Mouse (Mus musculus) midbrain, embryonic 14.5 days (tissue): ENCODE results near the gene Safb2. TPM values are rescaled to one million over a fixed set of nuclear protein-coding genes. Genes with fewer than 3 reads are reported as not detected.

Experiments used
- ATAC-seq: fragments of 200-750 bp; cut with Nextera tagmentation; 2 replicates; pipeline ENCODE4 v1.8.0; 2017; ENCODE audit warnings: moderate number of reproducible peaks, moderate library complexity; ENCODE audit not compliant: low FRiP score, low TSS enrichment
- DNase-seq: peaks from one replicate; pipeline ENCODE4 v3.0.0-alpha.2; 2015
- H3K27ac ChIP-seq: fragments of 300-500 bp; sonication (generic); replicated peaks from 2 replicates; pipeline ENCODE4 v1.5.1; 2014; ENCODE audit warnings: mild to moderate bottlenecking, low read depth, low read length, moderate library complexity
- H3K27me3 ChIP-seq: fragments of 300-500 bp; sonication (generic); 2 replicates; pipeline ENCODE4 v1.6.1; 2014; ENCODE audit warnings: low read length, control low read depth, mixed read lengths; ENCODE audit not compliant: control insufficient read depth, insufficient read depth
- H3K36me3 ChIP-seq: fragments of 300-500 bp; sonication (generic); 2 replicates; pipeline ENCODE4 v1.6.1; 2014; ENCODE audit warnings: low read length, control low read depth; ENCODE audit not compliant: control insufficient read depth, insufficient read depth
- H3K4me1 ChIP-seq: fragments of 300-500 bp; sonication (generic); 2 replicates; pipeline ENCODE4 v1.6.1; 2014; ENCODE audit warnings: mild to moderate bottlenecking, antibody characterized with exemption, low read length, control low read depth; ENCODE audit not compliant: control insufficient read depth, insufficient read depth
- H3K4me2 ChIP-seq: fragments of 300-500 bp; sonication (generic); 2 replicates; pipeline ENCODE4 v1.6.1; 2014; ENCODE audit warnings: mild to moderate bottlenecking, low read length, moderate library complexity
- H3K4me3 ChIP-seq: fragments of 300-500 bp; sonication (generic); replicated peaks from 2 replicates; pipeline ENCODE4 v1.5.1; 2014; ENCODE audit warnings: low read depth, low read length
- H3K9ac ChIP-seq: fragments of 300-500 bp; sonication (generic); replicated peaks from 2 replicates; pipeline ENCODE4 v1.6.1; 2014; ENCODE audit warnings: mild to moderate bottlenecking, low read length, moderate library complexity
- H3K9me3 ChIP-seq: fragments of 300-500 bp; sonication (generic); 2 replicates; pipeline ENCODE4 v1.6.1; 2016; ENCODE audit warnings: low read length, control low read depth, mixed read lengths; ENCODE audit not compliant: control insufficient read depth
- WGBS: fragments of 180-500 bp; shearing (Covaris S2); extraction: QIAGEN DNeasy Blood & Tissue Kit; methylation state at CpG from one replicate; pipeline ENCODE4 v1.1.7; 2014; 5-methylcytosine and 5-hydroxymethylcytosine counted together
- polyA plus RNA-seq: library from polyadenylated mRNA; unstranded; fragments of >200 nt; fragmentation: Nextera tagmentation; extraction: Ambion mirVana; gene quantifications from 2 replicates; pipeline ENCODE4 v1.2.1, GENCODE M21; 2014

Gene Safb2
- polyA plus RNA-seq, 1 experiment from 2014 or later: 51.4 TPM

DNA sequence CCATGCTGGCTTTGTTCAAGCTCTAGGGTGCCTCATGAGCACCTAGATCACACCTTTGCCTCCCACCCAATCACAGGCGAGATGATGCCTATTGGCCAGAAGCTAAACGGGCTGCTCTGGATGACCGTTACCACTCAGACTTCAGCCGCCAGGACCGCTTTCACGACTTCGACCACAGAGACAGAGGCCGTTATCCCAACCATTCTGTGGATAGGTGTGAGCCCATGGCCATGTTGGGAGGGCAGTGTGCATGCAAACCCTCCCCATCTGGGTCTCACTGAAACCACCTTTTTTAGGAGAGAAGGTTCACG lies 19.6 kb upstream of the Safb2 start:
- DNase-seq (no peak), ATAC-seq (no peak)
- H3K4me2 ChIP-seq: no peak overlapping the region
- no peak overlapping the region for H3K4me3 ChIP-seq
- no peak overlapping the region for H3K9ac ChIP-seq
- peaks cover 88% of the 10 kb centered on the region for H3K36me3 ChIP-seq
- 90% methylated on average over 9 of the region's 9 CpGs for WGBS
- H3K27me3 ChIP-seq: no peaks in the 10 kb centered on the region
- no peaks in the 10 kb centered on the region for H3K9me3 ChIP-seq
- H3K4me1 ChIP-seq: peaks cover 5% of the 10 kb centered on the region
- H3K27ac ChIP-seq: no peak overlapping the region

DNA sequence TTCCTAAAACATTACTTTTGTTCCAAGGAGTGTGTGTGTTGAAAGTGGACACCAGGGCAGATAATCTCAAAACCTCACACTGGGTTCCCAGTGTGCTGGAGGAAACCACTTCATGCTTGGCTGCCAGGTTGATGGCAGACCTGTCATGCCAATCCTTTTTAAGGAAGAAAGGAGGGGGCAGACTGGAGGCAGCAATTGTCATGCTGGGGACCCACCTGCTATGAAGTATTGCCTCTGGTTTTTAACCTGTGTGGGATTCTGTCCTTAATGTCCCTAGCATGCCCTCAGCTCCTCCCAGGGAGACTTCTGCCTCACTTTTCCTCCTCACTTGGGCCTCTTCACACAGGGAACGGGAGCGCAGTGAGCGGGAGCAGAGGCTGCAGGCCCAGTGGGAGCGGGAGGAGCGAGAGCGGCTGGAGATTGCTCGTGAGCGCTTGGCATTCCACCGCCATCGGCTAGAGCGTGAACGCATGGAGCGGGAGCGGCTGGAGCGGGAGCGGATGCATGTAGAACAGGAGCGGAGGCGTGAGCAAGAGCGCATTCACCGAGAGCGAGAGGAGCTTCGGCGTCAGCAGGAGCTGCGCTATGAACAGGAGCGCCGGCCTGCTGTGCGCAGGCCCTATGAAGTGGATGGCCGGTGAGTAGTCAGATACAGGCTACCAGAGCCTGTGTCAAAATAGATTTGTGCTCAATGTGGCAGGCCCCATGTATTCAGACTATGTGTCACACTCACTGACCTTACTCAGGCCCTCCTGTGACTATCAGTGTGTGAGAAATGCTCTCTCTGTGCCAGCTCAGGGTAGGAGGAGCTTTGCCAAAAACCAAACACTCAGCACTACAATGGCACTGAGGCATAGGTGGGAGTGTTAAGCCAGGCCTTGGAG lies 19.0 kb upstream of the Safb2 start:
- Histone ChIP-seq H3K36me3 (peaks cover 88% of the 10 kb centered on the region), H3K9ac (no peak overlapping the region), H3K27ac (no peak overlapping the region), H3K9me3 (no peaks in the 10 kb centered on the region), H3K4me3 (no peak overlapping the region), H3K4me2 (no peak overlapping the region), H3K27me3 (no peaks in the 10 kb centered on the region), H3K4me1 (no peaks in the 10 kb centered on the region; the same call in 1 of the 2 replicates)
- 93% methylated on average over 28 of the region's 28 CpGs for WGBS
- ATAC-seq (no peak), DNase-seq (no peak)

DNA sequence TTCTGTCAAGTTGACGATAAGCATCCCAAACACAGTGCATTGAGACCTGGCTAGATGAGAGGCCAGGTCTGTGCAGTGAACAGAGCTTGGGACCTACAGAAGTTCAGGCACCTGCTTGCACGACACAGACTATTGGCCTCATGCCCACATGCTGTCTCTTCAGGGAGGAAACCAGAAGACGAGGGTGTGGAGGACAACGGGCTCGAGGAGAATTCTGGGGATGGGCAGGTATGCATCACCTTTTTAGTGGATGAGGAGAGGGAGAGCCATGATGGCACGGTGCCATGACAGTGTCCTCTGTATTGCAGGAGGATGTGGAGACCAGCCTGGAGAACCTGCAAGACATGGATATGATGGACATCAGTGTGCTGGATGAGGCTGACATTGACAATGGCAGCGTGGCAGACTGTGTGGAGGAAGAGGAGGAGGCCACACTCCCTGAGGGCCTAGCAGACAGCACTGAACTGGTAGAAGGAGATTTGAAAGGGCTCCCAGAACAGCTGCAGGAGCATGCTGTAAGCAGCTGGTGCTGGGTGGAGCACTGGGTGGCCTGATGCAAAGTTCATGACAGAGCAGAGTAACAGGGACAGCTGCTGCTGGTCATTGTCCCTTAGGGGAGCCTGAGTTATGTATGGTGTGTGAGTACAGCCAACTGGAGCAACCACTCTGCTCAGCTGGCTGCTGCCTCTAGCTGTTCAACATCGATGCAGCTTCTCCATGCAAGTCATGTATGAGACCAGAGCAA lies 9.3 kb upstream of the Safb2 start:
- Histone ChIP-seq H3K9me3 (no peaks in the 10 kb centered on the region), H3K27ac (no peak overlapping the region), H3K36me3 (peaks cover 94% of the 10 kb centered on the region), H3K9ac (no peak overlapping the region), H3K27me3 (no peaks in the 10 kb centered on the region), H3K4me2 (no peak overlapping the region), H3K4me3 (no peak overlapping the region), H3K4me1 (no peaks in the 10 kb centered on the region)
- DNase-seq (no peak), ATAC-seq (no peak)
- WGBS: 92% methylated on average over 8 of the region's 8 CpGs

DNA sequence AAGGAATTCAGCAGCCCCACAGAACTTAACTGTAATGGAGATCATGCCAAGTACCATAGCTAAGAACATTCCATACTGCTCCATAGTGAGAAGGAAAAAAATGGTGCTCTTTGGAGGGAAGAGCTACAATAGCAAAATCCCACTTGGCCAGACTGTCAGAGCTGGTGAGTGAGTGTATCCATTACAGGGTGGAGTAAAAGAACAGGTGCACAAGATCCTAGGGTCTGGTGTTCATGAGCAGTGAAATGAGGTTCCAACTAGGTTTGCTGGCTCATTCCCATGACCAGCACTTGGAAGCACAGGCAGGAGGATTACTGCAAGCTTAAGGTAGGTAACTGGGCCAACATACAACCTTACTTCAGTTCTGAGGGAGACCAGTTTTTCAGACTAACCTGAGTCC lies 8.2 kb upstream of the Safb2 start:
- Histone ChIP-seq H3K9ac (no peak overlapping the region), H3K4me1 (no peaks in the 10 kb centered on the region; the same call in none of the 2 replicates), H3K4me3 (no peak overlapping the region), H3K9me3 (no peaks in the 10 kb centered on the region), H3K27ac (no peak overlapping the region), H3K27me3 (no peaks in the 10 kb centered on the region), H3K4me2 (no peak overlapping the region), H3K36me3 (peaks cover 98% of the 10 kb centered on the region)
- DNase-seq (no peak), ATAC-seq (no peak)

DNA sequence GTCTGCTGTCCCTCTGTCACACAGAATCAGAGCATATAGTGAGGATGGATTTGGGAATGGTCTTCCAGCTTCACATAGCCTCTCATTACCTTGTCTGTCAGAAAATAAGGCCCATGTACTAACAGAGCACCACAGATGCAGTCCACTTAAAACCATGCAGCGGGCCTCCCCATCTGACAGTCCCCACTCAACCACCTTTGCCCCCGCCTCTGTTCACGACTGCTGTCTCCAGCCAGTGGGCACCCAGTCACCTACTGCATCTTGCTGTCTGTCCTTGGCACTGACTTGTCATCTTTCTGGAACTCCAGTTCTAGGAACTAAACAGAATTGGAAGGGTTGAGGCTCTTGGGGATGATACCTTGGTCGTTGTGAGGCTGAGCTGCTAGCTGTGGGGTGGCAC lies 4.5 kb upstream of the Safb2 start:
- H3K36me3 ChIP-seq: peaks cover 75% of the 10 kb centered on the region
- WGBS: 92% methylated on average over 4 of the region's 4 CpGs
- no peak for DNase-seq
- no peak overlapping the region for H3K27ac ChIP-seq
- peaks cover 18% of the 10 kb centered on the region for H3K4me1 ChIP-seq
- H3K4me3 ChIP-seq: no peak overlapping the region
- H3K27me3 ChIP-seq: no peaks in the 10 kb centered on the region
- no peak overlapping the region for H3K4me2 ChIP-seq
- ATAC-seq: no peak
- no peaks in the 10 kb centered on the region for H3K9me3 ChIP-seq
- H3K9ac ChIP-seq: no peak overlapping the region

DNA sequence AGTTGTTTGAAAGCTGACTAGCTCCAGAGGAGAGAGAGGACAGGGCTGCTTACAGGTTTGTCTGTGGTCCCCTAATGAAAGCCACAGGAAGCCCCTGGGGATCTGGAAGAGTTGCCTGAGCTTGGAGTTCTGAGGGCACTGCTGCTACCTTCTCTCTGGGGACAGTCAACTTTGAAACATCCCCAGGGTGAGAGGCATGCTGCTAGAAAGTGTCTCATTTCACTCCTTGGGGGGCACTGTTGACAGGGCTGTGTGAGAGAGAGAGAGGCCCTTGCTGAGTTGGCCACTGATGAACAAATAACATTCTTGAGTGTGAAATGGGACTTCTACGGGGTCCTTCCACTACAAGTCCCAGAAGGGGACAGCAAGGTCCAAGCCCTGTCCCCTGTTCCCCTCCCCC lies 3.4 kb upstream of the Safb2 start:
- no peaks in the 10 kb centered on the region for H3K27me3 ChIP-seq
- H3K27ac ChIP-seq: no peak overlapping the region
- no peak for ATAC-seq
- peaks cover 27% of the 10 kb centered on the region for H3K4me1 ChIP-seq
- H3K9ac ChIP-seq: no peak overlapping the region
- no peaks in the 10 kb centered on the region for H3K9me3 ChIP-seq
- H3K4me3 ChIP-seq: no peak overlapping the region
- DNase-seq: no peak
- H3K4me2 ChIP-seq: 0 out of 2 replicates have a peak overlapping the region, but pooled peaks have one; percentile 5
- peaks cover 64% of the 10 kb centered on the region for H3K36me3 ChIP-seq
- 68% methylated on average over 1 of the region's 1 CpGs for WGBS

DNA sequence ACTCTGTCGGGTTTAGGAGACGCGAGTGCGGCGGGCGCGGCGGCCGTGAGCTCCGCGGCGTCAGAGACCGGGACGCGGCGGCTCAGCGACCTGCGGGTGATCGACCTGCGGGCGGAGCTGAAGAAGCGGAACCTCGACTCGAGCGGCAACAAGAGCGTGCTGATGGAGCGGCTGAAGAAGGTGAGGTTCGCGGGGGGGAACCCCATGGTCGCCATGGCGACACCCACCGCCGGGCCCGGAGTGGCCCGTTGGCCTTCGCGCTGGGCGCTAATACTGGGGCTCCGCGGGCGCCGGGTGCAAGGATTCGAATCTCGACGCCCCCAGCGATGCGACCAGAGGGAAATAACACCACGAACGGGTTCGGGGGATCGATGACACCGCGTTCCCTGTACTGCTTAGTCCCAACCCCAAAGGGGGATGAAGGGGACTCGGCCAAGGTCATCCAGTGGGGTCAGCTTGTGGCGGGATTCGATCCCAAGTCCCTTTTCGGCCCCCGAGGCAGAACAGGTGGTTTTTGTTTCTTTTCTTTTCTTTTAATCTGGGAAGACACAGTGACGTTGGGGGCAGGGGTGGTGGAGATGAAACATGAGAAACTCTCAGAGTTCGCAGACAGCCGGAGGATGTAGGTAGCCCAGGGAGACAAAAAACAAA lies 911 bp upstream of the Safb2 start:
- Histone ChIP-seq H3K4me1 (peaks cover 37% of the 10 kb centered on the region), H3K36me3 (peaks cover 65% of the 10 kb centered on the region), H3K4me2 (peak overlapping the region; percentile 78), H3K4me3 (peak overlapping the region; percentile 93), H3K27me3 (no peaks in the 10 kb centered on the region), H3K9ac (peak overlapping the region; percentile 83), H3K27ac (peak overlapping the region; percentile 91), H3K9me3 (no peaks in the 10 kb centered on the region)
- DNase-seq (peak; percentile 68), ATAC-seq (peak; percentile 21; the same call in 1 of the 2 replicates)
- WGBS: under 1% methylated on average over 61 of the region's 61 CpGs

DNA sequence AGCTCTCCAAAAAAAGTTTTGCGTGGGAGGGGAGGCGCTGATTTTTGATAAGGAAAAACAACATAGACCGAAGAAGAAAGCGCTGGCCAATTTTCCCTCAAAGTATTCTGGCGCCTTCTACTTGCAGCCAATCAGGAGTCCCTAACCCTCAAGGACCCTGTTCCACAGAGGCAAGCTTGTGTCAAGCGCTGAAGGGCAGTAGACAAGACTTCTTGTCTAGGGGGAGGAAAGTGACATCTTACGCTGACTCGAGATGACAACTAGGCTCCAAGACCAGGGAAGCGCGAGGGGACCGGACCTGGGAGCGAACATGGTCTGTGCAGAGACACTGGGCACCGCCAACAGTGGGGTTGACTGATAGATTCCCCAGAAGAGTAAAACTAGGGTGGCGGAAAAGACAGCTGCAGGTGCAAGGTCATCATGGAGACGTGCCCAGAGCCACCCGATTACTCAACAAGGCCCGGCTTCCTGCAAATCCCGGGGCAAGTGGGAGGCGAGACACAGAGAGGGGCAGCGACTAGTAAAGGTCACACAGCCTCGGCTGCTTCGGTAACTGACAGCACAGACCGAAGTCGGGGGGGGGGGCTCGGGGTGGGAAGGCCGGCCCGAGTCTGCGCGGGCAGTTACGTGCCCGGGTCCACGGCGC lies 651 bp downstream of the Safb2 start:
- H3K36me3 ChIP-seq: peaks cover 61% of the 10 kb centered on the region
- ATAC-seq: no peak
- H3K4me1 ChIP-seq: peaks cover 37% of the 10 kb centered on the region

More for the DNA sequence above, 651 bp downstream of the Safb2 start:
- H3K4me2 ChIP-seq: peak overlapping the region; percentile 94
- peak overlapping the region; percentile 91 for H3K27ac ChIP-seq
- peak; percentile 14 for DNase-seq
- no peaks in the 10 kb centered on the region for H3K9me3 ChIP-seq
- peak overlapping the region; percentile 93 for H3K4me3 ChIP-seq
- H3K9ac ChIP-seq: peak overlapping the region; percentile 72
- no peaks in the 10 kb centered on the region for H3K27me3 ChIP-seq
- 5% methylated on average over 33 of the region's 33 CpGs for WGBS
